Mouse (Mus musculus) midbrain, postnatal 0 days (tissue): ENCODE measurements around the gene Fbxw20. TPM values are rescaled to one million over a fixed set of nuclear protein-coding genes. Genes with fewer than 3 reads are reported as not detected.
"Not testable (repeated sequence)": the region's sequence is repeated elsewhere in the genome, so short reads cannot be mapped to it uniquely, and the experiment has no call there.

Source experiments
- ATAC-seq: fragments of 200-750 bp; cut with Nextera tagmentation; 2 replicates; pipeline ENCODE4 v1.8.0; 2017; ENCODE audit warnings: moderate number of reproducible peaks, mild to moderate bottlenecking, moderate TSS enrichment, moderate library complexity; ENCODE audit not compliant: low FRiP score
- DNase-seq: peaks from one replicate; pipeline ENCODE4 v3.0.0-alpha.2; 2015; ENCODE audit warnings: low spot score
- H3K27ac ChIP-seq: fragments of 300-500 bp; sonication (generic); 2 replicates; pipeline ENCODE4 v1.5.1; 2014; ENCODE audit warnings: low read depth, mild to moderate bottlenecking, low read length, mixed read lengths
- H3K27me3 ChIP-seq: fragments of 300-500 bp; sonication (generic); 2 replicates; pipeline ENCODE4 v1.6.1; 2014; ENCODE audit warnings: low read length, control low read depth, mixed read lengths; ENCODE audit not compliant: insufficient read depth
- H3K36me3 ChIP-seq: fragments of 300-500 bp; sonication (generic); 2 replicates; pipeline ENCODE4 v1.6.1; 2014; ENCODE audit warnings: low read length, control low read depth, mixed read lengths; ENCODE audit not compliant: insufficient read depth
- H3K4me1 ChIP-seq: fragments of 300-500 bp; sonication (generic); 2 replicates; pipeline ENCODE4 v1.6.1; 2014; ENCODE audit warnings: mild to moderate bottlenecking, control low read depth, antibody characterized with exemption, low read length, mixed read lengths; ENCODE audit not compliant: insufficient read depth
- H3K4me2 ChIP-seq: fragments of 300-500 bp; sonication (generic); 2 replicates; pipeline ENCODE4 v1.6.1; 2014; ENCODE audit warnings: low read depth, mild to moderate bottlenecking, low read length, mixed read lengths; ENCODE audit not compliant: poor library complexity, severe bottlenecking
- H3K4me3 ChIP-seq: fragments of 300-500 bp; sonication (generic); 2 replicates; pipeline ENCODE4 v1.5.1; 2014; ENCODE audit warnings: low read depth, mild to moderate bottlenecking, low read length, moderate library complexity
- H3K9ac ChIP-seq: fragments of 300-500 bp; sonication (generic); replicated peaks from 2 replicates; pipeline ENCODE4 v1.6.1; 2014; ENCODE audit warnings: mild to moderate bottlenecking, low read length, moderate library complexity, mixed read lengths; ENCODE audit not compliant: poor library complexity, severe bottlenecking
- H3K9me3 ChIP-seq: fragments of 300-500 bp; sonication (generic); 2 replicates; pipeline ENCODE4 v1.6.1; 2016; ENCODE audit warnings: low read length, control low read depth
- CTCF ChIP-seq: IDR thresholded peaks from 2 replicates; pipeline ENCODE4 v1.5.1; 2016; ENCODE audit warnings: antibody characterized with exemption, mild to moderate bottlenecking
- WGBS: fragments of 180-500 bp; shearing (Covaris S2); extraction: QIAGEN DNeasy Blood & Tissue Kit; methylation state at CpG from one replicate; pipeline ENCODE4 v1.1.7; 2014; 5-methylcytosine and 5-hydroxymethylcytosine counted together
- polyA plus RNA-seq: library from polyadenylated mRNA; unstranded; fragments of >200 nt; fragmentation: Nextera tagmentation; extraction: Ambion mirVana; gene quantifications from 2 replicates; pipeline ENCODE4 v1.2.1, GENCODE M21; 2015
- total RNA-seq: library from RNA; depleted of rRNA; stranded (reverse); fragments of >200 nt; gene quantifications from 2 replicates; pipeline ENCODE4 v1.2.3, GENCODE M21; 2014; rRNA removed

The Fbxw20 gene
- total RNA-seq = not detected in 2 replicates
- not detected in 2 replicates for polyA plus RNA-seq

DNA sequence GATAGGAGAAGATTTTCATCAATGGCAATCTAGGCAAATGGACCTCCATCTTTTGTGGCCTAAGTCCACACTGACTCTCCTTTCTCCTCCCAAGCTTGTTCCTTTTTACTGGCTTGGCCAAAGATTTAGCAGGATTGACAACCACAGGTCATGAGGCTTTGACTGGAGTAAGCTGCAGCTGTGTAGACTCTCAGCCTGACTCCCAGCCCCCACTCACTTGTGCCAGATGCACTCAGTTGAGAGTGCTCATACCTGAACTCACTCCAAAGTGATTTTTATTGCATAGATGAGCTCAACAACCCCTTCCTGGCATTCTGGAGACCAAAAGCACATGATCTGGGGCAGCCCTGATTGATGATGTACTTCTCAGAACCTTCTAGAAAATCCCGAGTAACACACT is at the start of gene Fbxw20:
Gene Fbxw20 (minus strand): TSS at position 101 of the 400 bp plus-strand sequence.
- H3K27ac ChIP-seq = no peak within 1 kb of the TSS
- DNase-seq (no peak), ATAC-seq (no peak)
- no peak within 1 kb of the TSS for H3K4me3 ChIP-seq
- 100% methylated on average over 1 of the region's 1 CpGs for WGBS
- H3K27me3 ChIP-seq = no peaks in the 10 kb centered on the region
- no peak within 1 kb of the TSS for H3K9ac ChIP-seq
- no peak for TF ChIP-seq CTCF
- no peak within 1 kb of the TSS for H3K4me2 ChIP-seq
- no peaks in the 10 kb centered on the region for H3K36me3 ChIP-seq
- H3K4me1 ChIP-seq = no peaks in the 10 kb centered on the region
- H3K9me3 ChIP-seq = no peaks in the 10 kb centered on the region

DNA sequence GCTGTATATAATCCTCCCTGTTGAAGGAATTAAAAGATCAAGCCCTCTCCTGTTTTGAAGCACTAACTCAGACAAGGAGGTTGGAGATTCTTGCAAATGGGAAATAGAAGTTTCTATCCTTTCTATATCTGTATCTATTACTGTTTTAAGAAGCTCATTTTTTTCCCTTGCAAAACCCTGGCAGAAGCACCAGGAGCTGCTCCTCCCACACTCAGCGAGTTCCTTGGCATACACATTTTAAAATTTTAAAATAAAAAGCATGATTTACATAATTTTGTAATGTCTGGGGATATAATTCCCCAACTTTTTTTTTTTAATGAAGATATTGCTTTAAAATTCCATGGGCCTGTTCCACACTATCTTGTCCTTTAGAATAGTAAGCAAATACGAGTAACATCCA is 28.5 kb upstream of the Fbxw20 start:
- Histone ChIP-seq H3K9ac (no peak overlapping the region), H3K4me3 (no peak overlapping the region)
- no peak for ATAC-seq

DNA sequence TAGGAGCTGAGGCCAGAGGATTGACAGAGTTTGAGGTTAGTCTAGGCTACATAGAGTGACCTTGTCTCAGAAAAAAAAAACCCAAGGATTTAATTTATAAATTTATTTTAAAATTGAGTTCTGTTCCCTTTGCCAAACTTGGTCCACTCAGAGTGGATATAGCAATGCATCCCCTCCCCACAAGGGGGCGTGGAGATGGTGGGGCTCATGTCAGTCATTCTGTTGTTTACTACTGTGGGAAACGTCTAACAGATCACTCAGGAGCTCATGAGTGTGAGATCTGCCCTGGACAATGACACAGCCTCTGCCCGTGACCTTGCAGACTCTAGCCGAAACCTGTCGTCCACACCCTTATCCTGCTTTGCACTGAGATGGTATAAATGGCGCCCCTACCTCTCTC is 16.1 kb downstream of the Fbxw20 start:
- WGBS = 69% methylated on average over 6 of the region's 6 CpGs
- H3K27me3 ChIP-seq = no peaks in the 10 kb centered on the region
- H3K4me2 ChIP-seq = no peak overlapping the region
- no peak overlapping the region for H3K4me3 ChIP-seq
- ATAC-seq = no peak
- H3K4me1 ChIP-seq = no peaks in the 10 kb centered on the region
- no peak for TF ChIP-seq CTCF
- H3K9ac ChIP-seq = no peak overlapping the region
- H3K27ac ChIP-seq = no peak overlapping the region
- no peaks in the 10 kb centered on the region for H3K36me3 ChIP-seq
- no peaks in the 10 kb centered on the region for H3K9me3 ChIP-seq
- DNase-seq = no peak

More for the DNA sequence above, 28.5 kb upstream of the Fbxw20 start:
- no peak overlapping the region for H3K4me2 ChIP-seq
- H3K36me3 ChIP-seq = no peaks in the 10 kb centered on the region
- no peak overlapping the region for H3K27ac ChIP-seq
- no peak for TF ChIP-seq CTCF
- 67% methylated on average over 2 of the region's 2 CpGs for WGBS
- no peaks in the 10 kb centered on the region for H3K4me1 ChIP-seq
- H3K27me3 ChIP-seq = no peaks in the 10 kb centered on the region
- no peaks in the 10 kb centered on the region for H3K9me3 ChIP-seq
- no peak for DNase-seq

- not testable (repeated sequence) for H3K27me3 ChIP-seq, H3K9ac ChIP-seq, H3K4me1 ChIP-seq, H3K4me3 ChIP-seq, ATAC-seq, H3K27ac ChIP-seq, H3K4me2 ChIP-seq, H3K9me3 ChIP-seq, H3K36me3 ChIP-seq
- WGBS = 33% methylated on average over 1 of the region's 1 CpGs
- peak; percentile 1 for DNase-seq
Measured at GRCm38 (mm10) chr9:109201347-109201746, 33.2 kb downstream of the Fbxw20 start.

DNA sequence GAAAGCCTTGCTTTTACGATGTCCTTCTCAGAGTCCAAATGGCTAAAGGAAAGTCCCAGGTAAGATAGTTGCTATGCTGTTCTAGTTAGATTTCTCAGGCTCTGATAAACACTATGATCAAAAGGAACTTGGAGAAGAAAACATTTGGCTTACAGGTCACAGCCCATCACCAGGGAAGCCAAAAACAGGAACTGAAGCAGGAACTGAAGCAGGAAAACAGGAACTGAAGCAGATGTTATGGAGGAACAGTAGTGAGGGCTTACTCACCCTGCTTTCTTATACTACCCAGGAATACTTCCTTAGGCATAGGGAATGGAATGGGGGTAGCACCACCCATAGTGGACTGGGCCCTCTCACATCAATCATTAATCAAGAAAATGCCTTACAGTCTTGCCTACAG is 34.2 kb downstream of the Fbxw20 start:
- no peaks in the 10 kb centered on the region for H3K4me1 ChIP-seq
- no peaks in the 10 kb centered on the region for H3K36me3 ChIP-seq
- no peaks in the 10 kb centered on the region for H3K27me3 ChIP-seq
- no peak overlapping the region for H3K4me3 ChIP-seq
- DNase-seq = no peak
- ATAC-seq = no peak
- WGBS = 88% methylated on average over 1 of the region's 1 CpGs
- no peak overlapping the region for H3K9ac ChIP-seq
- H3K4me2 ChIP-seq = no peak overlapping the region
- H3K27ac ChIP-seq = no peak overlapping the region
- H3K9me3 ChIP-seq = no peaks in the 10 kb centered on the region
- no peak for TF ChIP-seq CTCF

- DNase-seq (no peak), ATAC-seq (no peak)
- Histone ChIP-seq H3K9me3 (no peaks in the 10 kb centered on the region), H3K36me3 (no peaks in the 10 kb centered on the region), H3K4me3 (no peak overlapping the region), H3K4me1 (no peaks in the 10 kb centered on the region), H3K4me2 (no peak overlapping the region), H3K27me3 (no peaks in the 10 kb centered on the region), H3K27ac (no peak overlapping the region), H3K9ac (no peak overlapping the region)
- WGBS = 83% methylated on average over 1 of the region's 1 CpGs
- no peak for TF ChIP-seq CTCF
Measured at GRCm38 (mm10) chr9:109199353-109199752, 35.2 kb downstream of the Fbxw20 start.

DNA sequence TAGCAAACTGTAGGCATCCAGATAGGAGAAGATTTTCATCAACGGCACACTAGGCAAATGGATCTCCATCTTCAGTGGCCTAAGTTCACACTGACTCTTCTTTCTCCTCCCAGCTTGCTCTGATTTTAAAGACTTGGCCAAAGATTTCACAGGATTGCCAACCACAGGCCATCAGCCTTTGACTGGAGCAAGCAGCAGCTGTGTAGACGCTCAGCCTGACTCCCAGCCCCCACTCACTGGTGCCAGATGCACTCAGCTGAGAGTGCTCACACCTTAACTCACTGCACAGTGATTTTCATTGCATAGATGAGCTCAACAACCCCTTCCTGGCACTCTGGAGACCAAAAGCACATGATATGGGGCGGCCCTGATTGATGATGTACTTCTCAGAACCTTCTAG is 38.7 kb downstream of the Fbxw20 start, which contains the start of gene Fbxw13:
Gene Fbxw13 (minus strand): TSS at position 101 of the 400 bp plus-strand sequence.
- not testable (repeated sequence) for H3K36me3 ChIP-seq, DNase-seq, H3K4me3 ChIP-seq, H3K9me3 ChIP-seq, H3K4me2 ChIP-seq, ATAC-seq, H3K27ac ChIP-seq, H3K4me1 ChIP-seq, H3K27me3 ChIP-seq, H3K9ac ChIP-seq
- WGBS = 83% methylated on average over 3 of the region's 3 CpGs
